Mouse (Mus musculus) kidney, postnatal 4 days (tissue): ENCODE data around the gene Gapt.
"Not testable (repeated sequence)": the region's sequence is repeated elsewhere in the genome, so short reads cannot be mapped to it uniquely, and the experiment has no call there.

ENCODE experiments used
- DNase-seq, 2 experiments: peaks; one replicate each; pipeline ENCODE4 v3.0.0; 2021; ENCODE audit warnings: mixed read lengths in 2 of 2

The Gapt gene

DNA sequence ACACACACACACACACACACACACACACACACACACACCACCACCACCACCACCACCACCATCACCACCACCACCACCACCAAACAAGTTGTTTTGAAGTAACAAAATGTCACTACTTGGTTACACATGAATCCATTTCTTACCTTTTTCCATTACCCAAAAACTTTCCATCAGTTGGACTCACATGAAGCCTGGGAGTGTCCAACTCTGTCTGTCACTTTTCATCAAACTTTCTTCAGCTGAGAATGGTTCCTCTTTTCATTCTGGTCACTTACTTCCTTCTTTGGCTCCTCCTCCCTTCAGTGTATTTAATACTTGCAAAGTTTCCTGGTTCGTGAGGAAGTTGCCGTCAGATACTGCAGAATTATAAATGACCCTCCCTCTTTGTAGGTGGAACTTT lies at the start of gene Gapt:
Gene Gapt (minus strand): TSS at position 259 of the 400 bp plus-strand sequence.
- DNase-seq = no peak

DNA sequence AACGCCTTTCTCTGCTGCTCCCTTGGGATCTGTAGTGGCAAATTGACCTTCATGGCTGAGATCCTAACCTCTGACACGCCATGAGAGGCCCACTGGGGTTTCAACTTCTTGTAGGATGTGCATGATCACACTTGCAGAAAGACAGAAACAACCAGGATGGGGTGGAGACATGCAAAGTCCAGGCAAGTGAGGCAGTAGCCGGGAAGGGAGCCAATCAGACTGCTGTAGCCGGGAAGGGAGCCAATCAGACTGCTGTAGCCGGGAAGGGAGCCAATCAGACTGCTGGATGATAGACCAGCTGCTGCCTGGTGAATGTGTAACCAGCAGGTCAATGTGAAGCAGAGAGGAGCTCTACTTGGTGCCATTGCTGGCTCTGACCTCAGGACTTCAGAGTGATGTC lies 49.2 kb upstream of the Gapt start:
- DNase-seq = peak; percentile 34 to 62

DNA sequence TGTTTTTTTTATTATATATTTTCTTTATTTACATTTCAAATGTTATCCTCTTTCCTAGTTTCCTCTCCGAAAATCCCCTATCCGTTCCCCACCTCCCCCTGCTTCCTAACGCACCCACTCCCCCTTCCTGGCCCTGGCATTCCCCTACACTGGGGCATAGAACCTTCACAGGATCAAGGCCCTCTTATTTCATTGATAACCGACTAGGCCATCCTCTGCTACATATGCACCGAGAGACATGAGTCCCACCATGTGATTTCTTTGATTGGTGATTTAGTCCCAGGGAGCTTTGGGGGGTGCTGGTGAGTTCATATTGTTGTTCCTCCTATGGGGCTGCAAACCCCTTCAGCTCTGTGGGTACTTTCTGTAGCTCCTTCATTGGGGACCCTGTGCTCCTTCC lies 47.7 kb upstream of the Gapt start:
- DNase-seq = not testable (repeated sequence)

DNA sequence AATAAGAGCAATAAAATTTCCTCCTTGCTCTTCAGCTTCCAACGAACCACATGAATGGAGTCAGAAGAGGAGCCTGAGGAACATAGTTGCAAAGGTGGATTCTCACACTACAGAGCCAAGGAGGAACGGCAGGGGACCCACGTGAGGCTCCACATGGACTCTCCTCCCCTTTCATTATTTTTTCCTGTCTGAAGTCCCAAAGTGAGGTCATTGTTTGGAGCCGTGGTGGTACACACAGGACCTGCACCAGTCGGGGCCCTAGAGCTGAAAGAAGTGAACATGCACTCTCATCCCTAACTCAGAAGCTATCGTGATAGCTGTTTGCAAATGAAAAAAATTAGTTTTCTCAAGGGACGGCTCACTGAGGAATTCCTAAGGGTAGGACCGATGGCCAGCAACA lies 47.1 kb upstream of the Gapt start:
- no peak for DNase-seq

DNA sequence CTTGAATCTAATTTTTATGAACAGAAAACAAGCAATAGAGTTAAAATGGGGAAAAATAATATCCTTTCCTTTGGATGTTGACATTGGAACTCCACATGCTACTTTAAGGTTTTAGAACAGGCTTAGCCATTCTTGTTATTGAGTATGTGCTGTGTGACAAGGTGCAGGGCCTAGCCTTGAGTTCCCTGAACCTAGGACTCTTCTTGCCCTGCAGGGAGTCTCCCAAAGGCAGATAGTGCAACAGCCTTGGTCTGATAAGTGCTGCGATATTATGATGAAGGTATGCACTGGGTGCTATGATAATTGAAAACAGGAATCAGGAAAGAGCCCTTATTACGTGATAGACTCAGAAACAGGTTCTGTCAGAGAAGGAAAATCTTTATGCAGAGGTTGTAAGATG lies 44.9 kb upstream of the Gapt start:
- DNase-seq = no peak

DNA sequence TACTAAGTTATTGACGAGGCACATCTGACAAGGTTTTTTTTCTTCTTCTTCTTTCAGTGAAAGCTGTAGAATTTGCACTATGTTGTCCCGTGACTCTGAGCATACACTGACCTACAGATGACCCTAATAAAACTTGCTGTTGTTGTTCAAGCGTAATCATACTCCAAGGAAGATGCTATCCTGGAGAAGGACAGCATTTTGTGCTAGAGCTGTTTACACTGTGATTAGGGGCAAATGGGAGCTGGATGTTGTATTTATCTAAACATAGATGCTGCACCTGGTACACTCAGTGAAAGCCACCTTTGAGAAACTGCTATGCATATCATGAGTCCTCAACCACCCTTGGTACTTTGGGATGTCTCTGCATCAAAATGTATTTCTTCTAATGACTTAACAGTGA lies 44.4 kb upstream of the Gapt start:
- DNase-seq = no peak

DNA sequence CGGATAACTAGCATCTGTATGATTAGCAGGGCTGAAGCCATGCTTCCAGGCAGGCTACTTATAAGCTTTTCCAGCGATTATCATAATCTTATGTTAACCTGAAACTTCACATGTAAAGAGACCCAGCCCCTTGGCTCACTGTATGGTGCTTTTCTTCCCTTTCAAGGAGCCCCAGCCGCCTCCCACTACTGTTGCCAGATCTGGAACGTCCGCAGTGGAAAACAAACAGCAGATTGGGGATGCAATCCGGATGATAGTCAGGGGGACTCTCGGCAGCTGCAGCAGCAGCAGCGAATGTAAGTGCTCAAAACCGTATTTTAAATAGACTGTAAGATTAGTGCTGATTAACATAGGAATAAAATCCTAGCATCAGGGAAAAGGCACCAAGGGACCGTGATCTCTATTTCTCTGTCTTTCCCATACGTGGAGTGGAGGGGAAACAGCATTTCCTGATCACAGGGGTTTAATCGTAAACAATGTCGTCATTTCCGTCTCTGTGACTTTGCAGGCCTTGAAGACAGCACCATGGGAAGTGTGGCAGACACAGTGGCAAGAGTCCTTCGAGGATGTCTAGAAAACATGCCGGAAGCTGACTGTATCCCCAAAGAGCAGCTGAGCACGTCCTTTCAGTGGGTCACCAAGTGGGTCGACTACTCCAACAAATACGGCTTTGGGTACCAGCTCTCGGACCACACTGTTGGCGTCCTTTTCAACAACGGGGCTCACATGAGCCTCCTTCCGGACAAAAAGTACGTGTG lies 41.7 kb upstream of the Gapt start:
- peak in 1 of 2 experiments; percentile 6 for DNase-seq

DNA sequence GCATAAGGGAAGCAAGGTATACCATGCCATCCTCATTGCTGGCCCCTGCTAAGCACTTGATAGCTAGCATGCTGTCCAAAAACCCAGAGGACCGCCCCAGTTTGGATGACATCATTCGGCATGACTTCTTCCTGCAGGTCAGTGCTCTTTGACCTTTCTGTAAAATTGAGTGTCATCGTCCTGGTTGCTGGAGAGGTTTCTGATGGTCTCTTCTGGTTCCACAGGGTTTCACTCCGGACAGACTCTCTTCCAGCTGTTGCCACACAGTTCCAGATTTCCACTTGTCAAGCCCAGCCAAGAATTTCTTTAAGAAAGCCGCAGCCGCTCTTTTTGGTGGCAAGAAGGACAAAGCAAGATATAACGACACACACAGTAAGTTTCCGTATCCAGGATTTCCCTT lies 40.8 kb upstream of the Gapt start:
- DNase-seq = no peak

DNA sequence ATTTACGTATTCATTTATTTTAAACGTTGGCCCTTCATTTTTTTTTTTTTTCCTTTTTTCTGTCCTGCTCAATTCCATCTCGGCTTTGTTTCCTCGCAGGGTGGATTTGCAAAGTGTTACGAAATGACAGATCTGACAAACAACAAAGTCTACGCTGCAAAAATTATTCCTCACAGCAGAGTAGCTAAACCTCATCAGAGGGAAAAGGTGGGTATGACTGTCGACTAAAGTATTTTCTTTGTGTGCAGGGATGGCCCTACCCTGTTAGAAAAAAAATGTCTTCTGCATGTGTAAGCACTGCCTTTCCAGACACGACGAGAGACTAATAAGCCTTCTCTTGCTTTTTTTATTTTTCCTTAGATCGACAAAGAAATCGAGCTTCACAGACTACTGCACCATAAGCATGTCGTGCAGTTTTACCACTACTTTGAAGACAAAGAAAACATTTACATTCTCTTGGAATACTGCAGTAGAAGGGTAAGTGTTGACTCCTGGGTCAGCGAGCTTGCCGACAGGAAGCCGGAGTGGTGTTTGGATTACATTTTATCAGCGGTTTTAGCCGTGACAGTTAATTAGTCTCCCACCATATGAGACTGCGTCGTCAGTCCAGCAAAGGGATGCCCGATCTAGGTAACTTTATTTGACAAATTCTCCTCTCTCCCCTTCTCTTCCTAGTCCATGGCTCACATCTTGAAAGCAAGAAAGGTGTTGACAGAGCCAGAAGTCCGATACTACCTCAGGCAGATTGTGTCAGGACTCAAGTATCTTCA lies 39.1 kb upstream of the Gapt start:
- DNase-seq = peak in 1 of 2 experiments; percentile 11

DNA sequence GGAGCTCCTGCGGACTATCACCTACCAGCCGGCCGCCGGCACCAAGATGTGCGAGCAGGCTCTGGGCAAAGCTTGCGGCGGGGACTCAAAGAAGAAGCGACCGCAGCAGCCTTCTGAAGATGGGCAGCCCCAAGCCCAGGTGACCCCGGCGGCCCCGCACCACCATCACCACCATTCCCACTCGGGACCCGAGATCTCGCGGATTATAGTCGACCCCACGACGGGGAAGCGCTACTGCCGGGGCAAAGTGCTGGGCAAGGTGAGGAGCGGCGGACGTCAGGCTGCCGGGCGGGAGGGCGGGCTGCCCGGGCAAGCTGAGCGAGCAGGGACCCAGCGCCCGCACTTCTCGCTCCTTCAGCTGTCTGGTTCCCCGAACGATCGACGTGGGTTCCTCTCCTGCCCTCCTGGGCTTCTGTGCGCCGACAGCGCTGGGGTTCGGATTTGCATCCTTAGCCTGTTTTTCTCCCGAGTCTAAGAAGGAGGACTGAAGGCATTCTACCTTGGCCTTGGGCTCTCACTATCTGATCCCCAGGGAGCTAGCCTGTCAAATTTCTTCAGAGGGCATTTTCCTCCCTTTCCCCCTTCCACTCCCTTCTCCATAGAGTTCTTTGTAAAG lies 38.3 kb upstream of the Gapt start:
- no peak for DNase-seq

DNA sequence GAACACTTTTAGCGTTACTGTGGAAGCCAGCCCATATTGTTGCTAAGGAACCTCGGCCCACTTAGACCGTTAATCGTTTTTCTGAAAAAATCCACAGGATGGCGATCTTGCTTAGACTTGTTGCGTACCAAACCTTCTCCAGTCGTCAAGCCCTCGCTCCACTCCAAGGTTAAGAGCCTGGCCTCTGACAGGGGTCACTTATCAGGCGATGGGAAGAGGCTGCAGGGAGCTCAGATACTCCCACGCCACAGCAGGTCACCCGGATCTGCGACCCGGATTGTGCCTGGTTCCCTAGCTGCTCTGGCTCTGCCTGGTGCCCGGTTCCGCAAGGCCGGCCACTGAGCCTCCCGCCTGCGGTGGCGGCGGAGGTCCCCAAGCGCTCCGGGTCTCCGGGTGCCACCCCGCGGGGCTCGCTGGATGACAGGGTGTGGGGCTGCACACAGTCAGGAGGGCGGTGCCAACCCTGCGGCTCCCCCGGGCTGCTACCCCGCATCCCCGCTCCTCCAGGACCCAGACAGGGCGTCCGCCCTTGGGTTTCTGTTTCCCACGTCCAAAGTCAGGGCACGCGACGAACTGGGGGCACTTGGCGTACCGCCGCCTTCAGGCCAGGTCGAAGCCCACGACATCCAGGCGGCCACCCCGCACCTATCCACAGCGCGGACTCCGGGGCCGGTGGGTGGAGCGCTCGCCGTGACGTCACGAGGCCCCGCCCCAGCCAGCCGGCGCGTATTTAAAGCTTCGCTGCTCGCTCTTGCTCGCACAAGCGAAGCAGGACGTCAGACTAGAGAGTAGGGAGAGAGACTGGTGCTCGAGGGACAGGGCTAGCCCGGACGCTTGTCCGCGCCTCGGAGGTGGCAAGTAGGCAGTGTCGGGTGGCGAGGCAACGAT lies 37.5 kb upstream of the Gapt start, which contains the start of gene Plk2:
Gene Plk2 (plus strand): TSS at position 756 of the 888 bp plus-strand sequence.
- DNase-seq = peak; percentile 96

DNA sequence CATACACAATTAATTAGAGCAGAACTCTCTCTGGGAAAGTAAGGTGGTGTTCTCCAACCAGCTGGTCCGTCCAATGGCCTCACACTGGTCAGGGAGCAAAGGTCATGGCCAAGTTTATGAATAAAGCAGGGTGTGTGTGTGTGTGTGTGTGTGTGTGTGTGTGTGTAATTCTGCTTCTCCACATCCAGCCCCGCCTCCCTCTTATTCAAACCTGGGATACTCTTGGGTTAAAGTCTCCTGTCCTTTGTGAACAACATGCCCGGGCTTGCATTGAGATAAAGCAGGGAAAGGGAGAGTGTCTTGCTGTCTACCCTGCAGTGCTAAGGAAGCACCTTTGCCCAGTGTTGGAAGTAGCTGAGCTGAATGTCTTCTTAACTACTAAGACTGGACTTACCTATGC lies 35.6 kb upstream of the Gapt start:
- peak in 1 of 2 experiments; percentile 5 for DNase-seq

DNA sequence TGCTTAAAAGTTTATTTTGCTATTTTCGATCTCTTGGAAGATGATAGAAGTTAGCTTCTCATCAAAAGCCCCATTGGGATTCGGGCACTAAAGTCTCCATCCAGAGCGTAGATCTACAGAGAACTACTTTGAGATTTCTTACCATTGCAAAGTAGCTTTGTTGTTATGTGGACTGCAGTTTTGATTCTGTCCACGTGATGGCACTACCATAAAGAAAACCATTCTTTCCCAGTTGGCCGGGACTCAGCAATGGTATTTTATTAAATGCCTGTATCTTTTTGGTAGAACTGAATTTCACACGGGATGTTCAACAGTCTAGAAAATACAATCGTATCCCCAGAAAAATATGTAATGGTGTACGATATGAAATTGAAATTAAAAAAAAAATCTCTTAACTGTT lies 35.2 kb upstream of the Gapt start:
- DNase-seq = peak; percentile 69 to 73

DNA sequence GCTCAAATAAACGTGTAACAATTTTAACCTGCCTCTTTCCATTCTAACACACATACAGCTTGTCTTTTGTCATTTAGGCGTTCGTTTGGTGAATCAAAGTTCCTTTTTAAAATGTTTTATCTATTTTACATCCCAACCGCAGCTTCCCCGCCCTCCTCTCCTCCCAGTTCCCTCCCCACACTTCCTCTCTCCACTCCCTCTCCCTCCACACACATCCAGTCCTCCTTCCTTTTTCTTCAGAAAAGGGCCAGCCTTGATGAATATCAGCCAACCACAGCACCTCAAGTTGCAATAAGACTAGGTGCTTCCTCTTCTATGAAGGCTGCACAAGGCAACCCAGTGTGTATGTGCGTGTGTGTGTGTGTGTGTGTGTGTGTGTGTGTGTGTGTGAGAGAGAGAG lies 27.5 kb upstream of the Gapt start:
- no peak for DNase-seq

DNA sequence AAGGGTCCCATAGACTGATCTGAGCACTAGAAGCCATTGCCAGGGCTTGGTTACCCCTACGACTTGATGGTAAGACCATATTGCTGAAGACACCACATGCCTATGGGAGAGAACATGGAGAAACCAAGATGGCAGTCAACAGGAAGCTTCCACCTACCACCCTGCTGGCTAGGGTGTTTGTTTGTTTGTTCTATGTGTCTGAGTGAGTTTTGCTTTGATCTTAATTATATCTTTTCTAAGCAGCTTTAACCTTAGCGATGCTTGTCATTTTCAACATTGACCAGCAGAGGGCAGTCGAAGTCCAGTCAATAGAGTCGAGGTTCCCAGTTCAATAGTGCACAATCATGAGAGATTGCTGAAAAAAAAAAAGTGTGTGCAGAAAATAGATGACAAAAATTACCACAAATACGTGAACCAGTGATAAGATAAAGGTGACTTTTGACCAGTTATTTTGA lies 25.5 kb upstream of the Gapt start:
- peak; percentile 43 to 45 for DNase-seq

DNA sequence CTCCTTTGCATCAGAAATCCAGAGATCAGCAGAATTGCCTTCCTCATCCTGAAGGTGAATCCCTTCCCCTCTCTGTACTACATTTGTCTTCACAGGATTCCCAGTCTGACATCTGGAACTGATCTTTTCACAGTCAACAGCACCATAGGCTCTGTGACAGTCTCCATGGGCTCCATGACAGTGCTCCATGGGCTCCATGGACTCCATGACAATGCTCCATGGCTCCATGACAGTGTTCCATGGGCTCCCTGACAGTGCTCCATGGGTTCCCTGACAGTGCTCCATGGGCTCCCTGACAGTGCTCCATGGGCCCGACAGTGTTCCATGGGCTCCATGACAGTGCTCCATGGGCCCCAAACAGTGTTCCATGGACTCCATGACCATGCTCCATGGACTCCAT lies 12.7 kb upstream of the Gapt start:
- no peak for DNase-seq

DNA sequence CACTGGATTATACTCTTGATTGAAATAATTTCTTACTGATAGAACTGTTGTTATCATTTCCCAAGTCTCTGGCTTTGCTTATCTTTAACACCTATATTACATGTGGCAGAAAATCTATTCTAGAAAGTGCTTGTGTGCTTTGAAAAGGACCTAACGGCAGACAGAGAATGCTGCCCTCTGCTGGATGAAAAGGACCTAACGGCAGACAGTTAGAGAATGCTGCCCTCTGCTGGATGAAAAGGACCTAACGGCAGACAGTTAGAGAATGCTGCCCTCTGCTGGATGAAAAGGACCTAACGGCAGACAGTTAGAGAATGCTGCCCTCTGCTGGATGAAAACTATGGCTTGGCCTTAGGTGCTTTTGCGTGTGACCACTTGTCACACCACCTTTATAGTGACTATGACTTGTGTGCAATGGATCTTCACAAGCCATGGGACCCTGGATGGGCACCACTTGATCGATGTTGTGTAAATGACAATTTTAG lies 11.6 kb upstream of the Gapt start:
- DNase-seq = peak; percentile 33 to 40

DNA sequence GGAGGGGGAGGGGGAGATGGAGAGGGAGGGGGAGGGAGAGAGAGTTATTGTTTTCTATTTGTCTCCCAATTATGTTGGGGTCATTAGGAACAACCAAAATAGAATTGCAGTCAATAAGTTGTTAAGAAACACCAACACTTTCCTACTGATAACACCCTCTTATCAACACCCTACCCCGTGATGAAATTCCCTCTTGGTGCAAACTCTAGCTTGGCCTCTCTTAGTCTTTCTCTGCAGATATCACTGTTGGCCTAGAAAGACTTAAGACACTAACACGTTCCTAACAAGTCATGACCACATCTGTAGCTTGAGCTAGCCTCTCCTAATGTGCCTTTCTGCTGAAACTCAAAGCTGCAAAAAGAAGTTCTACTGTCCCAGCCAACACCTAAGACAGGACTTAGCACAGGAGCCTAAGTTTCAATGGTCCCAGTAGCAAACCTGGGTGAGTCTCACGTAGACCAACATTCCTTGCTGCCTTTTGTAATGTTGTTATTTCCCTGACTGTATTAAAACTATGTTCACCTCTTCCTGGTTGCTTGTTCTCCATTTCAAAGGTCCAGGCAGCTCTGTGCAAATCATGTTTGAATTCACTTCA lies 11.1 kb upstream of the Gapt start:
- no peak for DNase-seq

DNA sequence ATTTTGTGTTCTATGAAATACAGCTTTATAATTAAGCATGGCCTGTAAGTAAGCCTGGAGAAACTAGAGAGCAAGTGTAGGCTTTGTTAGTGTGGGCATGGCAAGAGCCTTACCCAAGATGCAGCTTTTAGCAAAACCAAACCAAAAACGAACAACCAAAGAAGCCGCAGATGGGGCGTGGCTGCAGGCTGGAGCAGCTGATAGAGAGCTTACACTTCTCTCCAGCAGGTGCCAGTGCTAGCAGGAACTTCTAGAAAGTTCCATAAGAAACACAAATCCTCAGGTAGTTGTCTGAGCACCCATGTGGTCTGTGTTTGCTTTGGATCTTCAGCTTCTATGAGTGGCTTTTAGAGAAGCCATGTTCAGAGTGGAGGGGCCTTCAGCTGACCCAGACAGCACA lies 9.5 kb upstream of the Gapt start:
- no peak for DNase-seq

DNA sequence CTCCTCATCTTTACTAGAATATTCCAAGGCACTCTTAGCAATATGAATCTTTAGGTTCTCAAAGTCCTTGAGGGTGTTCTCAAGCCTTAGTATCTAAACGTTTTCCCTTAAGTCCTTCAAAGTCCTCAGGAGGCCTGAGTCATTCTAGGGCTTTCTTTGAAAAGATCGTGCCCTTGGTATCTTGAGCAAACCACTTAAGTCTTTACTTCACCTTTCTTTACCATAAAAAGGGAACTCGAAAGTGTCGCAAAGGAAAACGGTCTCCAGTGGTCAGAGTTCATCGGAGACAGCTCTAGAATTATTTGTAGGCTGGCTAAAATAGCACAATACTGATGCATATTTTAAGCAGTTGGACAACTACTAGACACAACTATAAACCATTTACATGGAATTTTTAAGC lies 6.7 kb upstream of the Gapt start:
- DNase-seq = no peak

DNA sequence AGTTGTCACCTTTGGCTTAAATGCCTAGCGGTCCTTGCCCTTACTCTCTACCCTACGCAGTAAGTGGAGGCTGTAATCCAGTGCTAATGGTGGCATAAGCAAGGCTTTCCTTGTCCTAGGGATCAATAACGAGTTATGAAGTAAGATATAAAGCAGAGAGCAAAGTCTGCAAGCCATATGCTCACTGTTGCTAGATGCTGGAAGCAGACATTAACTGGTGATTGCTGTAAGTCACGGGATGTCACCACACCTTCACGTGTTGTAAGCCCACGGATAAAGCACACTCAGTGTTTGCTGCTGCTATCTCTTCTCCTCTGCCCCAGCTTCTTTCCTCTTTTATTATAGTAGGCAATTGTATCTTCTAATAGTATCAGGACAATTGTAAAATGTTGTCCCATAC lies 5.9 kb downstream of the Gapt start:
- no peak for DNase-seq

DNA sequence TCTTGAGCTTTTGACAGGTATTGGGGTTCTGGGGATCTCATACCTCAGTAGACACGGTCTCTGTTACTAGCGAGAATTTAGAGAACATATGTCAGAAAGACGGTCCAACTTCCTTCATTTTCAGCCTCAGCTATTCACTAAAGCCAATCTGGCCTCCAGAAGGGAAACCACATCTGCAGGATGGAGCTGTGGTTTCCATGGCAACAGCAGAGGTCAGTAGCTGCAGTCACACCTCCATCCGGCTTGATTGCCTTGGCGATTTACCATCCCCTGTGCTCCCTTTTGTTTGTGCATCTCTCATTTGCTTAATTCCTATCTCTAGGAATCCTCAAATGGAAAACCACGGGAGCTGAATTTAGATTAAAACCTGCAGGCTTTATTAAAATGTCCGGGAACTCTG lies 10.3 kb downstream of the Gapt start:
- DNase-seq = no peak
